Comparison of ENCODE assay signal across 8 mouse cellular contexts in the genomic region with DNA sequence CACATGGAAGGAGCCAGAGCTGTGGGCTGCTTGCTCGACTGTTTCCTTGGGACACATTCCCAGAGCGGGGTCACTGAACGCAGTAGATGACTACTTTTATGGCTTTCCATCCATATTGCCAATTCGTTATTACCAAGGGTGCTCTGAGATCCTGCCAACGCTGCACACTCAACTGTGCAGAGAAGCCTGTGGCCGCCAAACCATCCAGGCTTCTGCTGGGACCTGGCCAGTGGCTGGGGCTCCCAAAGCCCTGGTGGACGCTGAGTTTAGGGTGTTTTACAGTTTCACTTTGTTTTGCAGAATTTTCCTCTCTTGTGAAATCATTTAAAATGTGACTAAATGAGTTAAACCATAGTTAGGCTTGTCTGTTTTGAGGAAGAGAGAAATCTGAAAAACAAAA. TPM values are rescaled to one million over a fixed set of nuclear protein-coding genes. Genes with fewer than 3 reads are reported as not detected.
A peak's percentile ranks its signal among the peaks of the same experiment; 100 is the strongest.
DNase-seq lines count a peak whose midpoint lies in the region; ATAC-seq lines count a peak whose summit lies in the region.

No protein-coding gene starts in this region.

- no peak overlapping the region for H3K27ac ChIP-seq in forebrain, embryonic 13.5 days
- H3K27ac ChIP-seq in hindbrain, embryonic 13.5 days = no peak overlapping the region
- H3K27ac ChIP-seq in liver, embryonic 11.5 days (ENCODE audit: low read depth, low read length) = peak overlapping the region; percentile 90

- no peak for ATAC-seq in forebrain, embryonic 13.5 days
- no peak for ATAC-seq in hindbrain, embryonic 13.5 days (ENCODE audit: low FRiP score)
- ATAC-seq in liver, embryonic 11.5 days (replicated peaks; ENCODE audit: low FRiP score) = no peak

- peak overlapping the region; percentile 76 for H3K4me2 ChIP-seq in forebrain, embryonic 13.5 days
- peak overlapping the region; percentile 76 for H3K4me2 ChIP-seq in hindbrain, embryonic 13.5 days
- H3K4me2 ChIP-seq in liver, embryonic 11.5 days = peak overlapping the region; percentile 83

- no peaks in the 10 kb centered on the region for H3K36me3 ChIP-seq in forebrain, embryonic 13.5 days (ENCODE audit: poor library complexity, severe bottlenecking)
- H3K36me3 ChIP-seq in hindbrain, embryonic 13.5 days = no peaks in the 10 kb centered on the region
- H3K36me3 ChIP-seq in liver, embryonic 11.5 days (ENCODE audit: control insufficient read depth, insufficient read depth, low read length) = no peaks in the 10 kb centered on the region

- peak overlapping the region; percentile 73; the same call in 1 of the 2 replicates for H3K9ac ChIP-seq in forebrain, embryonic 13.5 days
- H3K9ac ChIP-seq in hindbrain, embryonic 13.5 days = peak overlapping the region; percentile 74; the same call in 1 of the 2 replicates
- peak overlapping the region; percentile 75 for H3K9ac ChIP-seq in liver, embryonic 11.5 days (ENCODE audit: low read depth, low read length)

- H3K9me3 ChIP-seq in forebrain, embryonic 13.5 days (replicated peaks) = no peaks in the 10 kb centered on the region
- no peaks in the 10 kb centered on the region for H3K9me3 ChIP-seq in hindbrain, embryonic 13.5 days
- H3K9me3 ChIP-seq in liver, embryonic 11.5 days (ENCODE audit: control insufficient read depth, low read length) = no peaks in the 10 kb centered on the region

- peak; percentile 54 for DNase-seq in adrenal gland, postnatal 14 days
- no peak for DNase-seq in adrenal gland, adult 8-10 months
- no peak for DNase-seq in liver, embryonic 11.5 days (ENCODE audit: low spot score)
- peak; percentile 39 for DNase-seq in skeletal muscle tissue, adult 2 months (ENCODE audit: low read depth, low spot score)
- DNase-seq in ovary, postnatal 10 days (ENCODE audit: low spot score) = no peak
- DNase-seq in cerebellum, adult 9-11 months = no peak

- H3K4me3 ChIP-seq in forebrain, embryonic 13.5 days = peak overlapping the region; percentile 38
- peak overlapping the region; percentile 40 for H3K4me3 ChIP-seq in hindbrain, embryonic 13.5 days
- H3K4me3 ChIP-seq in liver, embryonic 11.5 days (ENCODE audit: low read depth, low read length) = peak overlapping the region; percentile 50

- H3K4me1 ChIP-seq in forebrain, embryonic 13.5 days = peaks cover 12% of the 10 kb centered on the region
- H3K4me1 ChIP-seq in hindbrain, embryonic 13.5 days (replicated peaks) = peaks cover 18% of the 10 kb centered on the region
- peaks cover 54% of the 10 kb centered on the region for H3K4me1 ChIP-seq in liver, embryonic 11.5 days (replicated peaks; ENCODE audit: control insufficient read depth, insufficient read depth, low read length)

- peaks cover 30% of the 10 kb centered on the region for H3K27me3 ChIP-seq in forebrain, embryonic 13.5 days
- peaks cover 48% of the 10 kb centered on the region for H3K27me3 ChIP-seq in hindbrain, embryonic 13.5 days
- H3K27me3 ChIP-seq in liver, embryonic 11.5 days (replicated peaks; ENCODE audit: control insufficient read depth, insufficient read depth, low read length) = no peaks in the 10 kb centered on the region

- 45% methylated on average over 7 of the region's 7 CpGs for WGBS in forebrain, embryonic 13.5 days
- WGBS in hindbrain, embryonic 13.5 days = 37% methylated on average over 7 of the region's 7 CpGs
- WGBS in liver, embryonic 11.5 days = 41% methylated on average over 7 of the region's 7 CpGs

RNA-seq across cellular contexts. Expression of a gene that starts 32.7 kb away (rescaled TPM):
- 1.6 and 1.9 TPM in 2 replicates for total RNA-seq in adrenal gland, postnatal 14 days (2021)
- total RNA-seq in adrenal gland, adult 8-10 months (2022) = 10 to 100 TPM in 1 of 4 experiments, 1 to 10 TPM in 2, not detected in 1; 3.1 to 22.6 (median 9.1) TPM
- not detected in 2 replicates for polyA plus RNA-seq in forebrain, embryonic 13.5 days (2015; fragmentation: Nextera tagmentation; extraction: Ambion mirVana)
- polyA plus RNA-seq in hindbrain, embryonic 13.5 days (2015; fragmentation: Nextera tagmentation; extraction: Ambion mirVana) = 0.12 TPM in 1 of 2 replicates, not detected in the other
- polyA plus RNA-seq in liver, embryonic 11.5 days (2014; fragmentation: Nextera tagmentation; extraction: Ambion mirVana) = not detected in 2 replicates

Comparison
In these comparisons a context has a peak if more than half of its experiments do, and no peak if none do; other contexts are left out.
1. DNase-seq: peak in adrenal gland, postnatal 14 days (single experiment) and skeletal muscle tissue, adult 2 months (single experiment); none in adrenal gland, adult 8-10 months (single experiment), liver, embryonic 11.5 days (single experiment), ovary, postnatal 10 days (single experiment) and cerebellum, adult 9-11 months (single experiment).
2. Peak in every context shown above with its lines, with median percentiles within 50 percentile points of each other: H3K4me2 ChIP-seq, H3K4me3 ChIP-seq and H3K9ac ChIP-seq.